Mouse (Mus musculus) cortical plate, adult 2 months (tissue): Measurements from ENCODE around the gene Alkbh2.

ENCODE experiments used
- CTCF ChIP-seq: fragments of 200-500 bp; IDR thresholded peaks from 2 replicates; pipeline ENCODE4 v1.5.1; 2011; ENCODE audit warnings: mild to moderate bottlenecking, control low read depth, low read length; ENCODE audit not compliant: insufficient read depth; ENCODE audit errors: extremely low read depth
- POLR2A ChIP-seq: fragments of 200-500 bp; IDR thresholded peaks from 2 replicates; pipeline ENCODE4 v1.6.1; 2011; ENCODE audit warnings: mild to moderate bottlenecking, low read length, control low read depth; ENCODE audit not compliant: insufficient read depth; ENCODE audit errors: extremely low read depth

DNA sequence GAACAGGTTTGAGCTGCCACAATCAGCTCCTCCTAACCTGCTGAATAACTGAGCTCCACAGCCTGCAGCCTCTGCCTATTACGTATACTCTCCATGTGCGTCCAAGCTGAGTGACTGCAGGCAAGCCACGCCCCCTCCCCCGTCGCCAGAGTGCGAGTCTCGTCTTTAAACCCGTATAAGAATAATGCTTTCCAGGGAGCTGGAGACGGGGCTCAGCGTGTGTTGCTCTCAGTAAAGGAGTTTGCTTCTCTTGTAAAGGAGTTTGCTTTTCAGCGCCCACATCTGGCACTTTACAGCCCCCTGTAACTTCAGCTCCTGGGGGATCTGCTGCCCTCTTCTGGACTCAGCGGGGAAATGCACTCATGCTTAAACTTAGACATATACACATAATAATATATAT, 25.5 kb upstream of the Alkbh2 start:
- TF ChIP-seq CTCF (no peak), POLR2A (no peak)
